Mouse (Mus musculus) MEL (cell line): Measurements from ENCODE around the gene Ppp1r3g.
"Not testable (repeated sequence)": the region's sequence is repeated elsewhere in the genome, so short reads cannot be mapped to it uniquely, and the experiment has no call there.

ENCODE experiments used
- CHD2 ChIP-seq: IDR thresholded peaks from 2 replicates; pipeline ENCODE4 v1.6.1; 2011; ENCODE audit warnings: low read length, improper control_type of control experiment
- CTCF ChIP-seq, 3 experiments: IDR thresholded peaks in 2 of 3; conservative IDR thresholded peaks in 1 of 3; 2 replicates each; pipeline ENCODE4 v1.5.1; 2011 to 2012; ENCODE audit warnings: low read length in 3 of 3, low read depth in 2 of 3, mild to moderate bottlenecking in 2 of 3, improper control_type of control experiment in 1 of 3, inconsistent platforms in 1 of 3, mixed read lengths in 1 of 3, moderate library complexity in 1 of 3; ENCODE audit not compliant: control insufficient read depth in 1 of 3, insufficient read depth in 1 of 3, poor library complexity in 1 of 3, severe bottlenecking in 1 of 3
- EP300 ChIP-seq, 2 experiments: IDR thresholded peaks; 2 replicates each; pipeline ENCODE4 v1.6.1; 2011; ENCODE audit warnings: improper control_type of control experiment in 2 of 2, low read length in 2 of 2, low read depth in 1 of 2, mild to moderate bottlenecking in 1 of 2
- GATA1 ChIP-seq: IDR thresholded peaks from 2 replicates; pipeline ENCODE4 v1.6.1; 2011; ENCODE audit warnings: low read depth, low read length, improper control_type of control experiment
- KAT2A ChIP-seq: conservative IDR thresholded peaks from 2 replicates; pipeline ENCODE4 v1.6.1; 2012; ENCODE audit warnings: low read depth, low read length, improper control_type of control experiment, inconsistent platforms
- MAX ChIP-seq: IDR thresholded peaks from 2 replicates; pipeline ENCODE4 v1.6.1; 2011; ENCODE audit warnings: low read length, improper control_type of control experiment
- MXI1 ChIP-seq: IDR thresholded peaks from 2 replicates; pipeline ENCODE4 v1.6.1; 2011; ENCODE audit warnings: mild to moderate bottlenecking, low read depth, low read length, improper control_type of control experiment
- POLR2A ChIP-seq, 2 experiments: IDR thresholded peaks; 2 replicates each; pipeline ENCODE4 v1.6.1; 2011 to 2012; ENCODE audit warnings: low read length in 2 of 2, mild to moderate bottlenecking in 2 of 2, control low read depth in 1 of 2, improper control_type of control experiment in 1 of 2, low read depth in 1 of 2, moderate library complexity in 1 of 2; ENCODE audit not compliant: control insufficient read depth in 1 of 2, insufficient read depth in 1 of 2, poor library complexity in 1 of 2
- POLR2AphosphoS2 ChIP-seq: IDR thresholded peaks from 2 replicates; pipeline ENCODE4 v1.6.1; 2011; ENCODE audit warnings: low read length, improper control_type of control experiment
- POLR2AphosphoS5 ChIP-seq: IDR thresholded peaks from 2 replicates; pipeline ENCODE4 v1.6.1; 2012; ENCODE audit warnings: low read depth, borderline replicate concordance, mild to moderate bottlenecking, inconsistent platforms, low read length, moderate library complexity, mixed read lengths
- RCOR1 ChIP-seq: IDR thresholded peaks from 2 replicates; pipeline ENCODE4 v1.6.1; 2012; ENCODE audit warnings: low read depth, mild to moderate bottlenecking, inconsistent platforms, low read length, improper control_type of control experiment
- UBTF ChIP-seq: IDR thresholded peaks from 2 replicates; pipeline ENCODE4 v1.6.1; 2012; ENCODE audit warnings: low read depth, mild to moderate bottlenecking, inconsistent platforms, low read length, improper control_type of control experiment, moderate library complexity, borderline replicate concordance; ENCODE audit not compliant: insufficient read depth
- ZKSCAN1 ChIP-seq: IDR thresholded peaks from 2 replicates; pipeline ENCODE4 v1.6.1; 2012; ENCODE audit warnings: low read depth, mild to moderate bottlenecking, inconsistent platforms, low read length, improper control_type of control experiment, moderate library complexity
- ZNF384 ChIP-seq: IDR thresholded peaks from 2 replicates; pipeline ENCODE4 v1.6.1; 2012; ENCODE audit warnings: low read depth, mild to moderate bottlenecking, inconsistent platforms, low read length, improper control_type of control experiment

DNA sequence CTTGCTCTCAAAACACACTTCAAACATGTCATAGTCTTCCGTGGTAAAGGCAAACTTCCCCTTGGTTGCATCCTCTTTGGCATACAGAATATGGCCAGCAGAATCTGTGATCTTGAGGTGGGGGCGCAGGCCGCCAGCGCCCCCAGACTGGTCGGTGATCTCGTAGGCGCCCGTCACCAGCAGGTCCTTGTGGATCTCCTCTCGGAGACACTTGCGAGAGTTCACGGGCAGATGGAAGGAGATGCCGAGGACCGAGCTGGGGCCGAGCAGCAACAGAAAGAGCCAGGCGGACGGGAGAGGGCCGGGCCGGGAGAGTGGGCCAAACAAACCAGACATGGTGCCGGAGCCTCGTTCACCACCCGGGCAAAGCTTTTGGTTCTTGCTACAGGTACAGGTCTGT lies 32.5 kb downstream of the Ppp1r3g start:
- not testable (repeated sequence) for TF ChIP-seq CTCF (IDR thresholded peaks at IDR 0.05 in 2 of 3, conservative IDR thresholded peaks at IDR 0.05 in 1 of 3; ENCODE audit: control insufficient read depth in 1 of 3, insufficient read depth in 1 of 3, low read depth in 2 of 3, low read length in 3 of 3, poor library complexity in 1 of 3, severe bottlenecking in 1 of 3); ZKSCAN1; EP300 (IDR thresholded peaks at IDR 0.05; ENCODE audit: low read depth in 1 of 2, low read length in 2 of 2); KAT2A; ZNF384; POLR2A (IDR thresholded peaks at IDR 0.05; ENCODE audit: control insufficient read depth in 1 of 2, insufficient read depth in 1 of 2, low read depth in 1 of 2, low read length in 2 of 2, poor library complexity in 1 of 2); GATA1; POLR2AphosphoS5; POLR2AphosphoS2; MAX; CHD2; UBTF; RCOR1; MXI1
